Comparison of ENCODE assay signal across 9 mouse cellular contexts in genomic region chr7:28601029-28601428, GRCm38 (mm10). TPM values are rescaled to one million over a fixed set of nuclear protein-coding genes. Genes with fewer than 3 reads are reported as not detected.
A peak's percentile ranks its signal among the peaks of the same experiment; 100 is the strongest.
DNase-seq lines count a peak whose midpoint lies in the region; ATAC-seq lines count a peak whose summit lies in the region.
"Had no signal": no experiment of that assay in that cellular context is flagged by ENCODE, and none has a peak within 500 bp of the region (broad histone marks: within the 10 kb centered on the region; RNA-seq: fewer than 3 reads in every experiment).

No protein-coding gene starts in this region.

- H3K9ac ChIP-seq in limb, embryonic 13.5 days: no peak overlapping the region
- H3K9ac ChIP-seq in neural tube, embryonic 15.5 days (replicated peaks): no peak overlapping the region
- H3K9ac ChIP-seq: neural tube, embryonic 12.5 days had no signal

- H3K4me1 ChIP-seq in limb, embryonic 13.5 days: peaks cover 27% of the 10 kb centered on the region
- peaks cover 34% of the 10 kb centered on the region for H3K4me1 ChIP-seq in neural tube, embryonic 15.5 days

- H3K4me3 ChIP-seq in limb, embryonic 13.5 days: no peak overlapping the region
- H3K4me3 ChIP-seq in neural tube, embryonic 15.5 days (replicated peaks): no peak overlapping the region
- H3K4me3 ChIP-seq: neural tube, embryonic 12.5 days had no signal

- no peaks in the 10 kb centered on the region for H3K36me3 ChIP-seq in limb, embryonic 13.5 days
- no peaks in the 10 kb centered on the region for H3K36me3 ChIP-seq in neural tube, embryonic 15.5 days
- H3K36me3 ChIP-seq: neural tube, embryonic 12.5 days had no signal

- peak; percentile 55 for ATAC-seq in common myeloid progenitor, adult 5-6 weeks (replicated peaks; ENCODE audit: low read depth, poor library complexity, severe bottlenecking)
- peak; percentile 47 to 52; a peak in 2 of 4 replicates for ATAC-seq in hematopoietic stem cell, adult 5-6 weeks (replicated peaks in 1 of 2; ENCODE audit: insufficient read depth in 1 of 2, low FRiP score in 2 of 2, low TSS enrichment in 1 of 2, low read depth in 1 of 2, poor library complexity in 2 of 2, severe bottlenecking in 2 of 2)
- no peak for ATAC-seq in limb, embryonic 13.5 days (ENCODE audit: low FRiP score, low read depth)
- ATAC-seq in neural tube, embryonic 15.5 days (ENCODE audit: low FRiP score): 0 out of 2 replicates have a peak, but pooled peaks have one; percentile 12

- H3K27ac ChIP-seq in limb, embryonic 13.5 days: peak overlapping the region; percentile 39; the same call in 1 of the 2 replicates
- peak overlapping the region; percentile 76 for H3K27ac ChIP-seq in neural tube, embryonic 15.5 days (replicated peaks)
- H3K27ac ChIP-seq: neural tube, embryonic 12.5 days had no signal

- peak; percentile 77 to 84 for DNase-seq in left cerebral cortex, adult 18-20 months (ENCODE audit: low spot score in 2 of 2)
- DNase-seq in left cerebral cortex, adult 11 months (ENCODE audit: low spot score): no peak
- peak; percentile 79 for DNase-seq in R1 (ENCODE audit: low read depth, low spot score)
- DNase-seq in thymus, postnatal 25 days: peak; percentile 84

- WGBS in limb, embryonic 13.5 days: 13% methylated on average over 11 of the region's 11 CpGs
- 11% methylated on average over 11 of the region's 11 CpGs for WGBS in neural tube, embryonic 15.5 days

- H3K4me2 ChIP-seq in limb, embryonic 13.5 days (replicated peaks): no peak overlapping the region
- H3K4me2 ChIP-seq in neural tube, embryonic 15.5 days: no peak overlapping the region; the same call in 1 of the 2 replicates
- H3K4me2 ChIP-seq: neural tube, embryonic 12.5 days had no signal

- no peaks in the 10 kb centered on the region for H3K27me3 ChIP-seq in limb, embryonic 13.5 days
- no peaks in the 10 kb centered on the region for H3K27me3 ChIP-seq in neural tube, embryonic 15.5 days (replicated peaks)
- H3K27me3 ChIP-seq: neural tube, embryonic 12.5 days had no signal

- H3K9me3 ChIP-seq in limb, embryonic 13.5 days: no peaks in the 10 kb centered on the region
- no peaks in the 10 kb centered on the region for H3K9me3 ChIP-seq in neural tube, embryonic 15.5 days (replicated peaks)
- H3K9me3 ChIP-seq: neural tube, embryonic 12.5 days had no signal

RNA-seq across cellular contexts. Expression of gene Pak4, which starts 3.0 kb away (rescaled TPM):
- 1 to 10 TPM; 8.6 to 8.8 TPM for total RNA-seq in left cerebral cortex, adult 18-20 months (2021)
- total RNA-seq in common myeloid progenitor, adult 5-6 weeks (2017): 5.9 and 7.5 TPM in 2 replicates
- total RNA-seq in hematopoietic stem cell, adult 5-6 weeks (2017): 7.0 and 10.4 TPM in 2 replicates
- polyA plus RNA-seq in limb, embryonic 13.5 days (2015; fragmentation: Nextera tagmentation; extraction: Ambion mirVana): 33.2 and 33.4 TPM in 2 replicates
- 16.0 and 23.1 TPM in 2 replicates for polyA plus RNA-seq in neural tube, embryonic 15.5 days (2015; fragmentation: Nextera tagmentation; extraction: Ambion mirVana)

RNA-seq across cellular contexts. Expression of gene Samd4b, which starts 3.1 kb away (rescaled TPM):
- total RNA-seq in left cerebral cortex, adult 18-20 months (2021): 10 to 100 TPM; 67.8 to 80.1 TPM
- total RNA-seq in common myeloid progenitor, adult 5-6 weeks (2017): 4.6 and 5.4 TPM in 2 replicates
- 5.2 and 6.3 TPM in 2 replicates for total RNA-seq in hematopoietic stem cell, adult 5-6 weeks (2017)
- 26.7 and 31.7 TPM in 2 replicates for polyA plus RNA-seq in limb, embryonic 13.5 days (2015; fragmentation: Nextera tagmentation; extraction: Ambion mirVana)
- 20.3 and 22.8 TPM in 2 replicates for polyA plus RNA-seq in neural tube, embryonic 15.5 days (2015; fragmentation: Nextera tagmentation; extraction: Ambion mirVana)

RNA-seq across cellular contexts. Expression of gene Acp7, which starts 30.1 kb away (rescaled TPM):
- total RNA-seq in left cerebral cortex, adult 18-20 months (2021): 1 to 10 TPM; 2.2 to 2.4 TPM
- total RNA-seq in common myeloid progenitor, adult 5-6 weeks (2017): not detected in 2 replicates
- not detected in 2 replicates for total RNA-seq in hematopoietic stem cell, adult 5-6 weeks (2017)
- not detected in 2 replicates for polyA plus RNA-seq in limb, embryonic 13.5 days (2015; fragmentation: Nextera tagmentation; extraction: Ambion mirVana)
- 0.09 and 0.10 TPM in 2 replicates for polyA plus RNA-seq in neural tube, embryonic 15.5 days (2015; fragmentation: Nextera tagmentation; extraction: Ambion mirVana)
- polyA plus RNA-seq: neural tube, embryonic 12.5 days had no signal

RNA-seq across cellular contexts. Expression of gene Nccrp1, which starts 54.0 kb away (rescaled TPM):
- under 1 TPM in 1 of 2 experiments, not detected in 1; 0.28 TPM for total RNA-seq in left cerebral cortex, adult 18-20 months (2021)
- total RNA-seq in common myeloid progenitor, adult 5-6 weeks (2017): 0.09 TPM in 1 of 2 replicates, not detected in the other
- not detected in 2 replicates for total RNA-seq in hematopoietic stem cell, adult 5-6 weeks (2017)
- not detected in 2 replicates for polyA plus RNA-seq in limb, embryonic 13.5 days (2015; fragmentation: Nextera tagmentation; extraction: Ambion mirVana)
- 0.31 and 0.36 TPM in 2 replicates for polyA plus RNA-seq in neural tube, embryonic 15.5 days (2015; fragmentation: Nextera tagmentation; extraction: Ambion mirVana)
- polyA plus RNA-seq: neural tube, embryonic 12.5 days had no signal
